Mouse (Mus musculus): ENCODE data around the gene Naa80. TPM values are rescaled to one million over a fixed set of nuclear protein-coding genes. Genes with fewer than 3 reads are reported as not detected.
A peak's percentile ranks its signal among the peaks of the same experiment; 100 is the strongest.

Naa80 gene
- polyA plus RNA-seq, 1 experiment from 2014 or later: 39.9 TPM

DNA sequence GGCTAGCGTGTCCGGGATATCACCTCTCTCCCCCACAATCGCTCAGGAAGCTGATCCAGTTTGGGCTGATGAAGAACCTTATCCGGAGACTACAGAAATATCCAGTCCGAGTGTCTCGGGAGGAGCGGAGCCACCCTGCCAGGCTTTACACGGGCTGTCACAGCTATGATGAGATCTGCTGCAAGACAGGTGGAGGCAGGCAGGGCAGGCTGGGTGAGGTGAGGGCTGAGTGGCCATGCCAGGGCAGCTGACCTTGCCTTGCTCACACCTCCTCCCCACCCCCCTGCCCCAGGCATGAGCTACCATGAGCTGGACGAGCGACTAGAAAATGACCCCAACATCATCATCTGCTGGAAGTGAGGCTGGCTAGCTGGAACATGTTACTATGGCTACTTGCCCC, 33.5 kb upstream of the Naa80 start:
- Histone ChIP-seq H3K36me3 (ENCODE audit: inconsistent target) (peaks cover 15% of the 10 kb centered on the region), H3K79me2 (ENCODE audit: inconsistent target) (no peaks in the 10 kb centered on the region; the same call in 1 of the 2 replicates), H3K4me3 (ENCODE audit: inconsistent target) (no peak overlapping the region), H3K27ac (no peak overlapping the region)
- 90% methylated on average over 10 of the region's 10 CpGs for WGBS (ENCODE audit: missing documents)

- WGBS (ENCODE audit: missing documents): 23% methylated on average over 3 of the region's 3 CpGs
- H3K4me3 ChIP-seq (ENCODE audit: inconsistent target): no peak overlapping the region
- H3K27ac ChIP-seq: no peak overlapping the region
- H3K79me2 ChIP-seq (ENCODE audit: inconsistent target): no peaks in the 10 kb centered on the region; the same call in 1 of the 2 replicates
- H3K36me3 ChIP-seq (ENCODE audit: inconsistent target): peaks cover 15% of the 10 kb centered on the region
Observed at GRCm38 (mm10) chr9:107545602-107546001, 33.1 kb upstream of the Naa80 start.

DNA sequence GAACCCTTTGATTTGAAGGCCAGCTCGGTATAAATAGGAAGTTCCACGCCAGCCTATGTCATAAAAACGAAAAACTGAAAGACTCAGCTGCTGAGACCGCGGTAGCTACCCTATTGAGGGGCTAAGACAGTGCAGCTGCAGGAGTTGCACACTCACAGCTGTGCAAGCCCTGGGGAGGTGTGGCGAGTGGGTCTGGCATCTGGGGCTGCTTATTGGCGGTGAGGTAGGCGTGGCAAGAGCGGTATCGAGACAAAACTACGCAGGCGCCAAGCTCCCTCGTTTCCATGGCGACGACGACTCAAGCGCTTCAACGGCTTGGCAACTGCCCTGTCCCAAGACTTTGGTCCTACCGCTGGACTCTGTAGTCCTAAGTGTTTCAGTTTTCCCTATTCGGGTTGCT, 31.7 kb upstream of the Naa80 start, which contains the start of gene Zmynd10:
Gene Zmynd10, plus strand, starts transcription at position 273 of the 400 bp plus-strand sequence.
- WGBS (ENCODE audit: missing documents): 2% methylated on average over 20 of the region's 20 CpGs
- Histone ChIP-seq H3K27ac (no peak within 1 kb of the TSS), H3K4me3 (ENCODE audit: inconsistent target) (no peak within 1 kb of the TSS)

GRCm38 (mm10) chr9:107547957-107548356, 30.7 kb upstream of the Naa80 start:
- Histone ChIP-seq H3K27ac (no peak overlapping the region), H3K79me2 (ENCODE audit: inconsistent target) (peaks cover 4% of the 10 kb centered on the region; the same call in 1 of the 2 replicates), H3K36me3 (ENCODE audit: inconsistent target) (peaks cover 15% of the 10 kb centered on the region), H3K4me3 (ENCODE audit: inconsistent target) (no peak overlapping the region)
- WGBS (ENCODE audit: missing documents): 70% methylated on average over 5 of the region's 5 CpGs

More for the DNA sequence above, 31.7 kb upstream of the Naa80 start, which contains the start of gene Zmynd10:
- H3K36me3 ChIP-seq (ENCODE audit: inconsistent target): peaks cover 15% of the 10 kb centered on the region
- no peaks in the 10 kb centered on the region; the same call in 1 of the 2 replicates for H3K79me2 ChIP-seq (ENCODE audit: inconsistent target)

- peaks cover 14% of the 10 kb centered on the region for H3K36me3 ChIP-seq (ENCODE audit: inconsistent target)
- H3K79me2 ChIP-seq (ENCODE audit: inconsistent target): peaks cover 13% of the 10 kb centered on the region
- 97% methylated on average over 10 of the region's 10 CpGs for WGBS (ENCODE audit: missing documents)
- H3K27ac ChIP-seq: no peak overlapping the region
- H3K4me3 ChIP-seq (ENCODE audit: inconsistent target): no peak overlapping the region
Observed at GRCm38 (mm10) chr9:107548820-107549219, 29.9 kb upstream of the Naa80 start.

GRCm38 (mm10) chr9:107549297-107550074, 29.2 kb upstream of the Naa80 start:
- H3K4me3 ChIP-seq (ENCODE audit: inconsistent target): no peak overlapping the region
- H3K36me3 ChIP-seq (ENCODE audit: inconsistent target): peaks cover 7% of the 10 kb centered on the region
- WGBS (ENCODE audit: missing documents): 96% methylated on average over 14 of the region's 20 CpGs
- no peak overlapping the region for H3K27ac ChIP-seq
- H3K79me2 ChIP-seq (ENCODE audit: inconsistent target): peaks cover 14% of the 10 kb centered on the region

DNA sequence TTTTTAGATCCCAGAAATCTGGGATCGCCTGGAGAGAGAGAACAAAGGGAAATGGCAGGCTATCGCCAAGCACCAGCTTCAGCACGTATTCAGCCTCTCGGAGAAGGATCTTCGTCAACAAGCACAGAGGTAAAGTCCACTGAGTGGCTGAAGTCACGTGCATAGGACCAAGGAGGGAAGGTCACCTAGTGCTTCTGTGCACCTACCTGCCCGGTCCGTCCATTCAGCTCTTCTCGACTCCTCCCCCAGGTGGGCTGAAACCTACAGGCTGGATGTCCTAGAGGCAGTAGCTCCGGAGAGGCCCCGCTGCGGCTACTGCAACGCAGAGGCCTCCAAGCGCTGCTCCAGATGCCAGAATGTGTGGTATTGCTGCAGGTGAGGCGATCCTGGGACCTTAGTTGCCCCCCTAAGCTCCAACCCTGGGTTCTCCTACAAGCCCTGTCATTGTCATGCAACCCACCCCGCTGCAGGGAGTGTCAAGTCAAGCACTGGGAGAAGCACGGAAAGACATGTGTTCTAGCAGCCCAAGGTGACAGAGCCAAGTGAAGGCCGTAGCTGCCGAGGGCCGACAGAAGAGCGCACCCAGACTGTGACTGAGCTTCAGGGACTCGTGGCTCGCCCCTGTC, 28.1 kb upstream of the Naa80 start:
- Histone ChIP-seq H3K27ac (no peak overlapping the region), H3K36me3 (ENCODE audit: inconsistent target) (no peaks in the 10 kb centered on the region), H3K4me3 (ENCODE audit: inconsistent target) (no peak overlapping the region), H3K79me2 (ENCODE audit: inconsistent target) (peaks cover 18% of the 10 kb centered on the region)
- WGBS (ENCODE audit: missing documents): 72% methylated on average over 23 of the region's 23 CpGs

- Histone ChIP-seq H3K27ac (peak within 1 kb of the TSS; percentile 19; the same call in 1 of the 2 replicates), H3K36me3 (ENCODE audit: inconsistent target) (no peaks in the 10 kb centered on the region), H3K79me2 (ENCODE audit: inconsistent target) (peaks cover 25% of the 10 kb centered on the region), H3K4me3 (ENCODE audit: inconsistent target) (peak within 1 kb of the TSS; percentile 17; the same call in 1 of the 2 replicates)
- WGBS (ENCODE audit: missing documents): 7% methylated on average over 62 of the region's 63 CpGs
Observed at GRCm38 (mm10) chr9:107551117-107551889, 27.4 kb upstream of the Naa80 start, which contains the start of gene Rassf1. Gene Rassf1 (plus strand): TSS chr9:107551555.

GRCm38 (mm10) chr9:107551890-107552355, 26.8 kb upstream of the Naa80 start:
- Histone ChIP-seq H3K79me2 (ENCODE audit: inconsistent target) (peaks cover 31% of the 10 kb centered on the region), H3K4me3 (ENCODE audit: inconsistent target) (peak overlapping the region; percentile 17; the same call in 1 of the 2 replicates), H3K36me3 (ENCODE audit: inconsistent target) (peaks cover 2% of the 10 kb centered on the region; the same call in 1 of the 2 replicates), H3K27ac (peak overlapping the region; percentile 19; the same call in 1 of the 2 replicates)
- 65% methylated on average over 8 of the region's 8 CpGs for WGBS (ENCODE audit: missing documents)

DNA sequence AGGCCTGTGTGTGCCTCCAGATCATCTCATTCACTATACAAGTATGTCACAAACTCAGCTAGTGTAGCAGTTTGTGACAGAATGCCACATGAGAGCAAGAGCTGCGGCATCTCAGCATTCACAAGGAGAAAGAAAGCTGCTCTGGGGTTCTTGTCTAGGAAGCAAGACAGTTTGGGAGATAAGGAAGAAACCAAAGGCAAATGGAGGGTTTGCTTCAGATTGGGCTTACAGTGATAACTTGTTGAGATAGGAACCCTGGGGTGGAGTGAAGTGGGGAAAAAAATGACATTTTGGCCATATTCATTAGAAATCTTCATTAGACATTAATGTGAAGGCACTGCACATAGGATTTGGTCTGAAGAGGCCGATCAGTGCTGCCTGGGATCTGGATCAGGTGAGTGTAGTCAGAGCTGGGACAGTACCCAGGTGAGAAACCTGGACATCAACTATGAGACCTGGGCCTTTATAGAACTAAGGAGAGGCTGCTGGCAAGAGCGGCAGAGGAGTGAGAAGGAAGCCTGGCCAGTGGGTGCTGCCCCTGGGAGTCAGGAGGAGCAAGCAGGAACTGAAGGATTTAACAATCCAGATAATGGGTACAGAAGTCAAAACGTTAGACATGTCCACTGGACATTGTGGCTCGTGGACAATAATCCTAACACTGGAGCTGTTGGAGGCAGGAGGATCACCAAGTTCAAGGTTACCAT, 25.8 kb upstream of the Naa80 start:
- 89% methylated on average over 5 of the region's 5 CpGs for WGBS (ENCODE audit: missing documents)
- Histone ChIP-seq H3K79me2 (ENCODE audit: inconsistent target) (peaks cover 40% of the 10 kb centered on the region), H3K36me3 (ENCODE audit: inconsistent target) (peaks cover 11% of the 10 kb centered on the region), H3K27ac (no peak overlapping the region), H3K4me3 (ENCODE audit: inconsistent target) (peak overlapping the region; percentile 63; the same call in 1 of the 2 replicates)

- Histone ChIP-seq H3K36me3 (ENCODE audit: inconsistent target) (peaks cover 20% of the 10 kb centered on the region), H3K79me2 (ENCODE audit: inconsistent target) (peaks cover 49% of the 10 kb centered on the region), H3K27ac (peak overlapping the region; percentile 62), H3K4me3 (ENCODE audit: inconsistent target) (peak overlapping the region; percentile 63)
- WGBS (ENCODE audit: missing documents): 7% methylated on average over 36 of the region's 37 CpGs
Observed at GRCm38 (mm10) chr9:107553541-107554318, 25.0 kb upstream of the Naa80 start.

- H3K79me2 ChIP-seq (ENCODE audit: inconsistent target): peaks cover 56% of the 10 kb centered on the region
- under 1% methylated on average over 52 of the region's 53 CpGs for WGBS (ENCODE audit: missing documents)
- H3K4me3 ChIP-seq (ENCODE audit: inconsistent target): peak overlapping the region; percentile 79
- H3K36me3 ChIP-seq (ENCODE audit: inconsistent target): peaks cover 26% of the 10 kb centered on the region
- H3K27ac ChIP-seq: peak overlapping the region; percentile 95
Observed at GRCm38 (mm10) chr9:107554319-107554825, 24.3 kb upstream of the Naa80 start.

DNA sequence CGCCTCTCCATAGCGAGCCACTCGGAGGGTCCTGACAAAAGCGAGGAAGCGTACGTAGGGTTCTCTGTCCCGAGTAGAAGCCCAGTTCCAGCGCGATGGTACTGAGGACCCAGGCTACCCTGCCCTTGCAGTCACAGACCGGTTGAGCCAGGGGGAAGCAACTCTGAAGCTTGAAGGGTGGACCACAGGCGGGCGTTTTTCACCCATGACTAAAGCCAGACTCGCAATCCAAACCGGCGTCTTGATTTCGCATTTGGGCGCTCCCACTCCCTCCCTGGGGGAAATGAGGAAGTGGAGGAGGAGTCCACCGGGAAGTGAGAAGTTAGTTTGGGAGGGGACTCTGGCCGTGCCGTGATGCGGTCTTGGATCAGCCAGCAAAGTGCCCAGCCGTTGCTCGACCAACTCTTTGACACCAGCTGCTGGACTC, 23.6 kb upstream of the Naa80 start:
- H3K36me3 ChIP-seq (ENCODE audit: inconsistent target): peaks cover 33% of the 10 kb centered on the region
- WGBS (ENCODE audit: missing documents): under 1% methylated on average over 23 of the region's 23 CpGs
- peak overlapping the region; percentile 95 for H3K27ac ChIP-seq
- H3K79me2 ChIP-seq (ENCODE audit: inconsistent target): peaks cover 62% of the 10 kb centered on the region
- H3K4me3 ChIP-seq (ENCODE audit: inconsistent target): peak overlapping the region; percentile 79
